Mouse (Mus musculus): ENCODE measurements around the gene Apobec2.

DNA sequence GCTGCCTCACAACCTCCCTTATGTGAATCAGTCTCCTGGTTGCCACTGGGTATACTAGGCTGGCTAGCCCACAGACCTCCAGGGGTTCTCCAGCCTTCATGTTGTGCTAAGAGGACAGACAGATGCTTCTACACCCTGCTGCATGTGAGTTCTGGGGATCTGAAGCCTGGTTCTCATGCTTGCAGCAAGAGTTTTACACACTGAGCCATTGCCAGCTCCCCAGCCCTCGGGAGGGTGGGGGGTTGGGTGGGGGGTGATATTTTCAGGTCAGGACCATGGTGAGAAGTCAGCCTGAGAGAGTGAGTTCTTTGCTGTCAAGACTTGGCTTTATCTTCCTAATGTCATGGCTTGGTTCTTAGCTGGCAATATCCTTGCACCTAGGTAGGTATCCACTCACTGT, 13.9 kb downstream of the Apobec2 start:
- TF ChIP-seq CTCF (IDR thresholded peaks at IDR 0.05) (no peak), EP300 (IDR thresholded peaks at IDR 0.05) (no peak)
